Mouse (Mus musculus): Measurements from ENCODE around the gene Insig1.

The Insig1 gene

GRCm38 (mm10) chr5:28063989-28064624 is 7.1 kb upstream of the Insig1 start:
- DNase-seq (ENCODE audit: low read depth, low spot score): no peak

GRCm38 (mm10) chr5:28065275-28065674 is 5.9 kb upstream of the Insig1 start:
- no peak for DNase-seq (ENCODE audit: low read depth, low spot score)

GRCm38 (mm10) chr5:28066311-28066710 is 4.9 kb upstream of the Insig1 start:
- DNase-seq (ENCODE audit: low read depth, low spot score): no peak

- DNase-seq (ENCODE audit: low read depth, low spot score): peak; percentile 19
Measured at GRCm38 (mm10) chr5:28070149-28070827, 875 bp upstream of the Insig1 start.

- peak; percentile 99 for DNase-seq (ENCODE audit: low read depth, low spot score)
Measured at GRCm38 (mm10) chr5:28071456-28072223, 477 bp downstream of the Insig1 start.

GRCm38 (mm10) chr5:28079431-28079830 is 8.3 kb downstream of the Insig1 start:
- DNase-seq (ENCODE audit: low read depth, low spot score): peak; percentile 69

- DNase-seq (ENCODE audit: low read depth, low spot score): no peak
Measured at GRCm38 (mm10) chr5:28081127-28081526, 10.0 kb downstream of the Insig1 start.

- no peak for DNase-seq (ENCODE audit: low read depth, low spot score)
Measured at GRCm38 (mm10) chr5:28081822-28082221, 10.7 kb downstream of the Insig1 start.

GRCm38 (mm10) chr5:28082312-28082711 is 11.1 kb downstream of the Insig1 start:
- no peak for DNase-seq (ENCODE audit: low read depth, low spot score)

- DNase-seq (ENCODE audit: low read depth, low spot score): no peak
Measured at GRCm38 (mm10) chr5:28082796-28083195, 11.6 kb downstream of the Insig1 start.

GRCm38 (mm10) chr5:28084743-28085142 is 13.6 kb downstream of the Insig1 start:
- DNase-seq (ENCODE audit: low read depth, low spot score): no peak

- DNase-seq (ENCODE audit: low read depth, low spot score): peak; percentile 18
Measured at GRCm38 (mm10) chr5:28090547-28090946, 19.4 kb downstream of the Insig1 start.

GRCm38 (mm10) chr5:28092327-28092726 is 21.2 kb downstream of the Insig1 start:
- DNase-seq (ENCODE audit: low read depth, low spot score): no peak

GRCm38 (mm10) chr5:28093874-28094273 is 22.7 kb downstream of the Insig1 start:
- DNase-seq (ENCODE audit: low read depth, low spot score): peak; percentile 79

- DNase-seq (ENCODE audit: low read depth, low spot score): no peak
Measured at GRCm38 (mm10) chr5:28094393-28094792, 23.2 kb downstream of the Insig1 start.

- DNase-seq (ENCODE audit: low read depth, low spot score): no peak
Measured at GRCm38 (mm10) chr5:28094846-28095245, 23.7 kb downstream of the Insig1 start.

GRCm38 (mm10) chr5:28095671-28096070 is 24.5 kb downstream of the Insig1 start:
- no peak for DNase-seq (ENCODE audit: low read depth, low spot score)

GRCm38 (mm10) chr5:28106966-28107365 is 35.8 kb downstream of the Insig1 start:
- peak; percentile 62 for DNase-seq (ENCODE audit: low read depth, low spot score)

GRCm38 (mm10) chr5:28107974-28108373 is 36.8 kb downstream of the Insig1 start:
- no peak for DNase-seq (ENCODE audit: low read depth, low spot score)

GRCm38 (mm10) chr5:28110881-28111280 is 39.7 kb downstream of the Insig1 start:
- no peak for DNase-seq (ENCODE audit: low read depth, low spot score)

- no peak for DNase-seq (ENCODE audit: low read depth, low spot score)
Measured at GRCm38 (mm10) chr5:28117251-28117880, 46.2 kb downstream of the Insig1 start.

GRCm38 (mm10) chr5:28117882-28118530 is 46.8 kb downstream of the Insig1 start:
- DNase-seq (ENCODE audit: low read depth, low spot score): peak; percentile 63

Measured in brain, adult 2 months (tissue).